10 mouse cellular contexts compared by ENCODE assay signal in the genomic region with DNA sequence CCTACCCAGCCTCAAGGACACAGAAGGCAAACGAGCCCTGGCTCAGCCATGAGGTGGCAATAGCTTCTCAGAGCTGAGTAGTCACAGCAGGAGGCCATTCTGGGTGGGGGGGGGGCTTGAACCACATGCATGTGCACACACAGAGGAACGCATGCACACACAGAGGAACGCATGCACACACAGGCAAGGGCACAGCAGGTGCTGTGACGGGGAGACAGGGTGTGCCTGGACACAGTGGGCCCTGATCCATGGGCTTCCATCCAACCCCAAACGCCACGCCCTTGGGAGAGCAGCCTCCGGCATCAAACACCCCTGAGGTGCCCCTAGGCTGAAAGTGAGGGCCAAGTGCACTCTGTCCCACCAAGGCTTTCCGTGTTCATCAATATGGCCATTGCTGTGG. TPM values are rescaled to one million over a fixed set of nuclear protein-coding genes. Genes with fewer than 3 reads are reported as not detected.
DNase-seq lines count a peak whose midpoint lies in the region; ATAC-seq and TF ChIP-seq lines count a peak whose summit lies in the region.
"Had no signal": no experiment of that assay in that cellular context is flagged by ENCODE, and none has a peak within 500 bp of the region (broad histone marks: within the 10 kb centered on the region; RNA-seq: fewer than 3 reads in every experiment).

No protein-coding gene starts in this region.

- no peak for DNase-seq in hindbrain, postnatal 0 days (ENCODE audit: low spot score)
- DNase-seq in heart, postnatal 4 days: peak; percentile 42
- DNase-seq in embryo, embryonic 10 days (ENCODE audit: low spot score): no peak
- no peak for DNase-seq in testis, postnatal 10 days (ENCODE audit: low spot score)
- DNase-seq: adrenal gland, postnatal 25 days; embryo, embryonic 11 days had no signal

- no peak for TF ChIP-seq CTCF in hindbrain, postnatal 0 days (IDR thresholded peaks at IDR 0.05; ENCODE audit: low read depth)

- H3K9me3 ChIP-seq in hindbrain, embryonic 15.5 days: no peaks in the 10 kb centered on the region
- no peaks in the 10 kb centered on the region for H3K9me3 ChIP-seq in hindbrain, postnatal 0 days (ENCODE audit: low read length)

- no peak overlapping the region for H3K27ac ChIP-seq in hindbrain, embryonic 15.5 days (replicated peaks)
- no peak overlapping the region for H3K27ac ChIP-seq in hindbrain, postnatal 0 days

- H3K4me3 ChIP-seq in hindbrain, embryonic 15.5 days: no peak overlapping the region
- H3K4me3 ChIP-seq in hindbrain, postnatal 0 days (ENCODE audit: low read length): no peak overlapping the region
- H3K4me3 ChIP-seq: erythroblast, embryonic 14.5 days had no signal

- H3K4me1 ChIP-seq in hindbrain, embryonic 15.5 days (replicated peaks): peaks cover 14% of the 10 kb centered on the region; the same call in 1 of the 2 replicates
- peaks cover 3% of the 10 kb centered on the region; the same call in 1 of the 2 replicates for H3K4me1 ChIP-seq in hindbrain, postnatal 0 days (ENCODE audit: insufficient read depth, low read length)

- ATAC-seq in hindbrain, embryonic 15.5 days (ENCODE audit: low FRiP score, low read depth): 0 out of 2 replicates have a peak, but pooled peaks have one; percentile 7
- no peak for ATAC-seq in hindbrain, postnatal 0 days
- ATAC-seq in erythroid progenitor cell, adult 5-6 weeks (replicated peaks; ENCODE audit: low FRiP score, poor library complexity, severe bottlenecking): peak; percentile 39; the same call in 1 of the 2 replicates
- ATAC-seq in megakaryocyte-erythroid progenitor cell, adult 5-6 weeks (replicated peaks; ENCODE audit: low FRiP score, low TSS enrichment, poor library complexity, severe bottlenecking): 0 out of 2 replicates have a peak, but pooled peaks have one; percentile 5

- 73% methylated on average over 8 of the region's 8 CpGs for WGBS in hindbrain, embryonic 15.5 days
- WGBS in hindbrain, postnatal 0 days: 62% methylated on average over 8 of the region's 8 CpGs

- no peak overlapping the region for H3K9ac ChIP-seq in hindbrain, embryonic 15.5 days
- H3K9ac ChIP-seq in hindbrain, postnatal 0 days (replicated peaks; ENCODE audit: low read length): no peak overlapping the region

- peaks cover 12% of the 10 kb centered on the region for H3K36me3 ChIP-seq in hindbrain, embryonic 15.5 days
- peaks cover 11% of the 10 kb centered on the region for H3K36me3 ChIP-seq in hindbrain, postnatal 0 days (ENCODE audit: insufficient read depth, low read length)

- H3K4me2 ChIP-seq in hindbrain, embryonic 15.5 days: no peak overlapping the region
- H3K4me2 ChIP-seq in hindbrain, postnatal 0 days (ENCODE audit: low read depth, low read length): no peak overlapping the region

- no peaks in the 10 kb centered on the region for H3K27me3 ChIP-seq in hindbrain, embryonic 15.5 days
- no peaks in the 10 kb centered on the region for H3K27me3 ChIP-seq in hindbrain, postnatal 0 days (ENCODE audit: insufficient read depth, low read length)

RNA-seq across cellular contexts. Expression of a gene that starts 15.0 kb away (rescaled TPM):
- polyA plus RNA-seq in hindbrain, embryonic 15.5 days (2015; fragmentation: Nextera tagmentation; extraction: Ambion mirVana): 112 and 116 TPM in 2 replicates
- total RNA-seq in hindbrain, postnatal 0 days (2014; rRNA removed): 167 and 178 TPM in 2 replicates
- polyA plus RNA-seq in hindbrain, postnatal 0 days (2015; fragmentation: Nextera tagmentation; extraction: Ambion mirVana): 95.9 and 101 TPM in 2 replicates
- 14.8 and 17.2 TPM in 2 replicates for total RNA-seq in erythroid progenitor cell, adult 5-6 weeks (2015; ENCODE audit: low replicate concordance)
- total RNA-seq in erythroid progenitor cell, adult 5-6 weeks (2017; ENCODE audit: low replicate concordance): 17.1 and 46.0 TPM in 2 replicates
- total RNA-seq in heart, postnatal 4 days (2021): 100 to 1,000 TPM; 115 to 116 TPM
- total RNA-seq in megakaryocyte-erythroid progenitor cell, adult 5-6 weeks (2014; fragmentation: Nextera tagmentation): 47.0 and 56.6 TPM in 2 replicates
- total RNA-seq in megakaryocyte-erythroid progenitor cell, adult 5-6 weeks (2017): 33.2 and 37.4 TPM in 2 replicates

RNA-seq across cellular contexts. Expression of a gene that starts 37.5 kb away (rescaled TPM):
- 56.4 and 57.9 TPM in 2 replicates for polyA plus RNA-seq in hindbrain, embryonic 15.5 days (2015; fragmentation: Nextera tagmentation; extraction: Ambion mirVana)
- total RNA-seq in hindbrain, postnatal 0 days (2014; rRNA removed): 56.1 and 82.6 TPM in 2 replicates
- polyA plus RNA-seq in hindbrain, postnatal 0 days (2015; fragmentation: Nextera tagmentation; extraction: Ambion mirVana): 62.7 and 70.2 TPM in 2 replicates
- 12.6 TPM in 1 of 2 replicates, not detected in the other for total RNA-seq in erythroid progenitor cell, adult 5-6 weeks (2015; ENCODE audit: low replicate concordance)
- total RNA-seq in erythroid progenitor cell, adult 5-6 weeks (2017; ENCODE audit: low replicate concordance): 3.1 TPM in 1 of 2 replicates, not detected in the other
- 10 to 100 TPM; 51.6 to 63.0 TPM for total RNA-seq in heart, postnatal 4 days (2021)
- 36.8 and 74.1 TPM in 2 replicates for total RNA-seq in megakaryocyte-erythroid progenitor cell, adult 5-6 weeks (2014; fragmentation: Nextera tagmentation)
- total RNA-seq in megakaryocyte-erythroid progenitor cell, adult 5-6 weeks (2017): 21.2 and 41.9 TPM in 2 replicates

RNA-seq across cellular contexts. Expression of a gene that starts 37.7 kb away (rescaled TPM):
- polyA plus RNA-seq in hindbrain, embryonic 15.5 days (2015; fragmentation: Nextera tagmentation; extraction: Ambion mirVana): 22.0 and 25.5 TPM in 2 replicates
- total RNA-seq in hindbrain, postnatal 0 days (2014; rRNA removed): 30.6 and 31.6 TPM in 2 replicates
- 13.8 and 14.8 TPM in 2 replicates for polyA plus RNA-seq in hindbrain, postnatal 0 days (2015; fragmentation: Nextera tagmentation; extraction: Ambion mirVana)
- total RNA-seq in erythroid progenitor cell, adult 5-6 weeks (2015; ENCODE audit: low replicate concordance): 4.3 and 27.2 TPM in 2 replicates
- 11.0 and 25.7 TPM in 2 replicates for total RNA-seq in erythroid progenitor cell, adult 5-6 weeks (2017; ENCODE audit: low replicate concordance)
- 1 to 10 TPM; 8.7 to 9.7 TPM for total RNA-seq in heart, postnatal 4 days (2021)
- total RNA-seq in megakaryocyte-erythroid progenitor cell, adult 5-6 weeks (2014; fragmentation: Nextera tagmentation): 12.8 and 24.1 TPM in 2 replicates
- total RNA-seq in megakaryocyte-erythroid progenitor cell, adult 5-6 weeks (2017): 5.0 and 6.0 TPM in 2 replicates

RNA-seq across cellular contexts. Expression of a gene that starts 49.6 kb away (rescaled TPM):
- polyA plus RNA-seq in hindbrain, embryonic 15.5 days (2015; fragmentation: Nextera tagmentation; extraction: Ambion mirVana): 31.0 and 32.9 TPM in 2 replicates
- 18.5 and 18.7 TPM in 2 replicates for total RNA-seq in hindbrain, postnatal 0 days (2014; rRNA removed)
- polyA plus RNA-seq in hindbrain, postnatal 0 days (2015; fragmentation: Nextera tagmentation; extraction: Ambion mirVana): 23.3 and 26.4 TPM in 2 replicates
- 3.2 TPM in 1 of 2 replicates, not detected in the other for total RNA-seq in erythroid progenitor cell, adult 5-6 weeks (2015; ENCODE audit: low replicate concordance)
- total RNA-seq in erythroid progenitor cell, adult 5-6 weeks (2017; ENCODE audit: low replicate concordance): 0.51 and 2.3 TPM in 2 replicates
- 10 to 100 TPM; 11.6 to 12.6 TPM for total RNA-seq in heart, postnatal 4 days (2021)
- 9.6 and 18.9 TPM in 2 replicates for total RNA-seq in megakaryocyte-erythroid progenitor cell, adult 5-6 weeks (2014; fragmentation: Nextera tagmentation)
- total RNA-seq in megakaryocyte-erythroid progenitor cell, adult 5-6 weeks (2017): 18.1 and 22.3 TPM in 2 replicates
